Mouse (Mus musculus) liver, embryonic 16.5 days (tissue): ENCODE measurements around the gene Tomm34. TPM values are rescaled to one million over a fixed set of nuclear protein-coding genes. Genes with fewer than 3 reads are reported as not detected.

Source experiments
- ATAC-seq: fragments of 200-750 bp; cut with Nextera tagmentation; 2 replicates; pipeline ENCODE4 v1.8.0; 2017; ENCODE audit warnings: low read depth, mild to moderate bottlenecking, moderate number of reproducible peaks, moderate library complexity
- H3K27ac ChIP-seq: fragments of 300-500 bp; sonication (generic); 2 replicates; pipeline ENCODE4 v1.5.1; 2014; ENCODE audit warnings: mild to moderate bottlenecking, low read length
- H3K27me3 ChIP-seq: fragments of 300-500 bp; sonication (generic); 2 replicates; pipeline ENCODE4 v1.6.1; 2014; ENCODE audit warnings: low read depth, low read length, mixed read lengths; ENCODE audit not compliant: control insufficient read depth, insufficient read depth
- H3K36me3 ChIP-seq: fragments of 300-500 bp; sonication (generic); 2 replicates; pipeline ENCODE4 v1.6.1; 2014; ENCODE audit warnings: mild to moderate bottlenecking; ENCODE audit not compliant: control insufficient read depth, insufficient read depth
- H3K4me1 ChIP-seq: fragments of 300-500 bp; sonication (generic); 2 replicates; pipeline ENCODE4 v1.6.1; 2014; ENCODE audit warnings: low read depth, low read length, mixed read lengths; ENCODE audit not compliant: control insufficient read depth
- H3K4me2 ChIP-seq: fragments of 300-500 bp; sonication (generic); 2 replicates; pipeline ENCODE4 v1.6.1; 2014; ENCODE audit warnings: low read depth, low read length, mixed read lengths
- H3K4me3 ChIP-seq: fragments of 300-500 bp; sonication (generic); 2 replicates; pipeline ENCODE4 v1.5.1; 2014; ENCODE audit warnings: low read depth, mild to moderate bottlenecking, low read length
- H3K9ac ChIP-seq: fragments of 300-500 bp; sonication (generic); 2 replicates; pipeline ENCODE4 v1.6.1; 2014; ENCODE audit warnings: low read depth, low read length
- H3K9me3 ChIP-seq: fragments of 300-500 bp; sonication (generic); replicated peaks from 2 replicates; pipeline ENCODE4 v1.6.1; 2016; ENCODE audit warnings: low read length; ENCODE audit not compliant: control insufficient read depth
- WGBS: fragments of 180-500 bp; shearing (Covaris S2); extraction: QIAGEN DNeasy Blood & Tissue Kit; methylation state at CpG from one replicate; pipeline ENCODE4 v1.1.7; 2014; ENCODE audit not compliant: insufficient replicate concordance; 5-methylcytosine and 5-hydroxymethylcytosine counted together
- polyA plus RNA-seq: library from polyadenylated mRNA; unstranded; fragments of >200 nt; fragmentation: Nextera tagmentation; extraction: Ambion mirVana; gene quantifications from 2 replicates; pipeline ENCODE4 v1.2.1, GENCODE M21; 2015

Gene Tomm34
- polyA plus RNA-seq, 1 experiment from 2014 or later, result 16.9 TPM

DNA sequence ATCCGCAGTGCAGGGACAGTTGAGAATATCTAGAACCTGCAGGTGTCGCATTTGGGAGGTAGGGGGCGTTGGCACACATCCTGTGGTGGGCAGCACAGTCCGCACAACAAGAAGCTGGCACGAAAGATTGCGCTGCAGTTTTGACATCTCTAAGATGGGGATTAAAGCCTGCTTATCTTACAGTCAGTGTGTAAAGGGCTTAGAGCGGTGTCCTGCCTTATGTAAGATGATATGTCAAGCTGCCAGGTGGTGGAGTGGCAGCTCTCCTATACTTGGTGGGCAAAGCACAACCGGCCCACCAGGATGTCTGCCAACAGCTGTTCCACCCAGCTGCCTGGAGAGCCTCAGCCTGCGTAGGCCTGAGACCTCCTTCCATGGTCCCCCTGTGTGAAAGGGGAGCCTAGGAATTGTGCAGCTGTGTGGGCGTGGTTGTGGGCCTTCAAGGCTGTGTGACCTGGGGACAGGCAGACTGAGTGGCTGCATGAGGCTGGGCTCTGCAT is 34.4 kb downstream of the Tomm34 start:
- WGBS, result 23% methylated on average over 10 of the region's 10 CpGs
- ATAC-seq, result peak; percentile 22

DNA sequence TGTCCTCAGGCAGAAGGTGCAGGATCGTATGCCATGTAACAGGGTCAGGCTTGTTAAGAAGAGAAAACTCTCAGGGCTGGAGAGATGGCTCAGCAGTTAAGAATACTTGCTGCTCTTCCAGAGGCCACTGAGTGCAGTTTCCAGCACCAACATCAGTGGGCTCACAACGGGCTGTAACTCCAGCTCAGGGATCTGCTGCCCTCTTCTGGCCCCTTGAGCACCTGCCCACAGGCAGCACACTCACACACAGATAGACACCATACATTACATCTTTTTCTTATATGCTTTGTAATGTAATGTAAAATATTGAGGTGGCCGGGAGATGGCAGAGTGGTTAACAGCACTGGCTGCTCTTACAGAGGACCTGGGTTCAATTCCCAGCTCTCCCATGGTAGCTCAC is 38.0 kb downstream of the Tomm34 start:
- no peak overlapping the region for H3K27ac ChIP-seq
- no peaks in the 10 kb centered on the region for H3K4me1 ChIP-seq
- H3K9me3 ChIP-seq, result no peaks in the 10 kb centered on the region
- H3K27me3 ChIP-seq, result no peaks in the 10 kb centered on the region
- ATAC-seq, result no peak
- no peak overlapping the region for H3K9ac ChIP-seq
- no peak overlapping the region for H3K4me3 ChIP-seq
- H3K4me2 ChIP-seq, result no peak overlapping the region
- H3K36me3 ChIP-seq, result no peaks in the 10 kb centered on the region
- WGBS, result 62% methylated on average over 3 of the region's 3 CpGs

More for the DNA sequence above, 34.4 kb downstream of the Tomm34 start:
- H3K9me3 ChIP-seq, result no peaks in the 10 kb centered on the region
- H3K9ac ChIP-seq, result no peak overlapping the region
- no peaks in the 10 kb centered on the region for H3K27me3 ChIP-seq
- no peaks in the 10 kb centered on the region for H3K36me3 ChIP-seq
- H3K4me1 ChIP-seq, result no peaks in the 10 kb centered on the region
- H3K4me2 ChIP-seq, result no peak overlapping the region
- H3K4me3 ChIP-seq, result no peak overlapping the region
- no peak overlapping the region for H3K27ac ChIP-seq

DNA sequence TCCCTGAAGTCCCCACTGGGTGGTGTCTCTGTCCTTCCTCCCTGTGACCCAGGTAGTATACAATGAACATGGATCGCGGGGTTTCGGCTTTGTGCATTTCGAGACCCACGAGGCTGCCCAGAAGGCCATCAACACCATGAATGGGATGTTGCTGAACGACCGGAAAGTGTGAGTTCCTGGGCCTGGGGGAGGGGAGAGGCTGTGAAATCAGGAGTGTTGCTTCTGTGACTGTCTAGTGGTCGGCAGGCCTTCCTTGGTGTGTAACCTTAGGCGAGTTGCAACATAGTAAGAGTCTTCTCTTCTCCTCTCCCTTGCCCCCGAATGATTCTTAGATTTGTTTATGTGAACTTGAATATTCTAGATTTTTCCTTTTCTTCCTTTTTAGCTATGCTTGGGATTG is 39.8 kb downstream of the Tomm34 start:
- Histone ChIP-seq H3K4me2 (no peak overlapping the region), H3K27ac (no peak overlapping the region), H3K9ac (no peak overlapping the region), H3K27me3 (no peaks in the 10 kb centered on the region), H3K36me3 (no peaks in the 10 kb centered on the region), H3K4me3 (no peak overlapping the region), H3K4me1 (no peaks in the 10 kb centered on the region), H3K9me3 (no peaks in the 10 kb centered on the region)
- WGBS, result 57% methylated on average over 10 of the region's 10 CpGs
- ATAC-seq, result no peak

DNA sequence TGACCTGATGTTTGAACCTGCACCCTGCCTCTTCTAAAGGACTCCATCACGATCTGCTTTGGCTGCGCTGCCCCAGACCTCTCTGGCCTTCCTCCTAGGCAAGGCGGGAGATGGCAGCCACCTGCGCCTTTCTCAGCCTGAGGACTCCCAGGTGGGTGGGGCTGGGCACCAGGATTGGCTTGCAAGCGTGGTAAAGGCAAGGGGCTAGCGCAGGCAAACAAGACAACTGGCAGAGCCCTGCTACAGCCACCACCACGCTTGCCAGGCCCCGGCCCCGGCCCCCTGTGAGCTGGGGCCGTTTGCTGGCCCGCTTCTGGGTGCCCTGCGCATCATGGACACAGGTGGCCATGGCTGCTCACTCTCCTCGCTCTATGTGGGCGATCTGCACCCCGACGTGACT is 45.8 kb downstream of the Tomm34 start, which contains the start of gene Pabpc1l:
Pabpc1l (plus strand) TSS at position 301 of the 400 bp plus-strand sequence.
- H3K4me1 ChIP-seq, result no peaks in the 10 kb centered on the region
- H3K4me3 ChIP-seq, result no peak within 1 kb of the TSS
- no peaks in the 10 kb centered on the region for H3K36me3 ChIP-seq
- no peak for ATAC-seq
- H3K27ac ChIP-seq, result no peak within 1 kb of the TSS
- no peaks in the 10 kb centered on the region for H3K9me3 ChIP-seq
- H3K27me3 ChIP-seq, result no peaks in the 10 kb centered on the region
- H3K9ac ChIP-seq, result no peak within 1 kb of the TSS
- WGBS, result 75% methylated on average over 16 of the region's 16 CpGs
- H3K4me2 ChIP-seq, result no peak within 1 kb of the TSS

DNA sequence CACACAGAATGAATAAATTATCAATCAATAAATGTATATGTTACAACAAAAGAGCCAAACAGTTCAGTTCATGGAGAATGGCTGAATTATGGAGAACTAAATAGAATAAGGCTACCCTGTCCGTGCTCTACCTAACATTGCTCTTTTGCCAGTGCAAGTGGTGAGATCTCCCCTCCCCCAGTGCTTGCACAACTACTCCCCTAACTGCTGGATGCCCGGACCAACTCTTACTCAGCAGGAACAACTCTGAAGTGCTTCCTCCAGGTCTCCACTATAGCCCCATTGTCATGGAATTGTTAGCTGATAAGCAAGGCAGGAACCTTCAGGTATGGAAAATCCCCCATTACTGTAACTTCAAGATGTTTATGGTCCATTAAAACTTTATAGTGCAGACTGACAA is 48.9 kb downstream of the Tomm34 start:
- H3K27me3 ChIP-seq, result no peaks in the 10 kb centered on the region
- 26% methylated on average over 2 of the region's 2 CpGs for WGBS
- no peaks in the 10 kb centered on the region for H3K9me3 ChIP-seq
- no peaks in the 10 kb centered on the region for H3K4me1 ChIP-seq
- no peak for ATAC-seq
- no peak overlapping the region for H3K4me2 ChIP-seq
- H3K36me3 ChIP-seq, result peaks cover 9% of the 10 kb centered on the region
- H3K27ac ChIP-seq, result no peak overlapping the region
- H3K4me3 ChIP-seq, result no peak overlapping the region
- H3K9ac ChIP-seq, result no peak overlapping the region

DNA sequence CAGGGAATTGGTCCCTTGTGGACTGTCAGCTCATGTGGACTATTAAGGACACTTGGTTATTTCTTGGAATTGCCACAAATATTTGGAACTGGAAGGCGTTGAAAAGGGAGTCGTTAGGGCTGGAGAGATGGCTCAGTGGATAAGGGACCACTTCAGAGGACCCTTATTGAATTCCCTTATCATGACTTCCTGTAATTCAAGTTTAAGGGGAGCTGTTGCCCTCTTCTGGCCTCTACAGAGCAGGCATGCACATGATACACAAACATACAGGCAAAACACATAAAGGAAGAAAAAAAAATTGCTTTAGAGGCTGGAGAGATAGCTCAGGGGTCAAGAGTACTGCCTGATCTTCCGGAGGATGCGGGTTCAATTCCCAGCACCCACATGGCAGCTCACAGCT is 51.0 kb downstream of the Tomm34 start:
- 62% methylated on average over 4 of the region's 4 CpGs for WGBS
- peaks cover 29% of the 10 kb centered on the region for H3K36me3 ChIP-seq
- no peak overlapping the region for H3K27ac ChIP-seq
- no peak for ATAC-seq
- H3K4me3 ChIP-seq, result no peak overlapping the region
- no peaks in the 10 kb centered on the region for H3K4me1 ChIP-seq
- H3K27me3 ChIP-seq, result no peaks in the 10 kb centered on the region
- no peaks in the 10 kb centered on the region for H3K9me3 ChIP-seq
- H3K4me2 ChIP-seq, result no peak overlapping the region
- H3K9ac ChIP-seq, result no peak overlapping the region

DNA sequence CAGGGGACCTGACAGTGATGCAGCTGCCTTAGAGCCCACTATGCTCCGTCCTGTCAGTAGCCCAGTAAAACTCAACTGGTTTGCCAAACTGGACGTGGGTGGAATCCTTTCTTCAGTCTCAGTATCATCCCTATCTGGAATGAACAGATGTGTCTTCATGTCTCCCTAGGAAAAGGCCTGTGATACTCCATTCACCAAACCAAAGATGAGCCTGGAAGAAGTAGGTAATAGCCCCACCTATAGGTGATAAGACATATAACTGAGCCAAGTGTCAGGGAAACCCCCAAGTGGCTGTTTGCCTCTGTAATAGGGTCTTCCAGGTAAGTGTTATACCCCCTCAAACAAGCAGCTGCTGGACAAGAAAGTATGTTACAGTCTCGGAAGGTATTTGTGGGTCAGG is 52.1 kb downstream of the Tomm34 start:
- Histone ChIP-seq H3K27me3 (no peaks in the 10 kb centered on the region), H3K4me3 (no peak overlapping the region), H3K9ac (no peak overlapping the region), H3K4me1 (no peaks in the 10 kb centered on the region), H3K36me3 (peaks cover 36% of the 10 kb centered on the region), H3K27ac (no peak overlapping the region), H3K9me3 (no peaks in the 10 kb centered on the region), H3K4me2 (no peak overlapping the region)
- WGBS, result 62% methylated on average over 3 of the region's 3 CpGs
- no peak for ATAC-seq

DNA sequence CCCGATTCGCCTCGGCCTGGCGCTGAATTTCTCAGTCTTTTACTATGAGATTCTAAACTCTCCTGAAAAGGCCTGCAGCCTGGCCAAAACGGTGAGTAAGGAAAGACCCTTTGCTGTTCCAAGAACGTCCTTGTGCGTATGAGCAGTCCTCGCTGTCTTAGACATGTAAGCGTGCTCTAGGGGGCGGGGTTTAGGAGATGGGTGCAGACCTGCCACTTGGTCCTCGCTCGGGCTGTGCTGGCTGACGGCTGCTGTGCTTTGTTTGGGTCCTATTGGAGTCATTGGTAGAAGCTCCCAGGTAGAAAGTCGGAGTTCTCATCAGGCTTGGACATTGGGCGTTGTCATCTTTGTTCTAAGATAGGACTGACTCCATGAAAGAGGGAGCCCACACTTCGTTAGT is 55.7 kb downstream of the Tomm34 start:
- WGBS, result 83% methylated on average over 16 of the region's 16 CpGs
- no peak overlapping the region for H3K27ac ChIP-seq
- H3K4me1 ChIP-seq, result no peaks in the 10 kb centered on the region
- no peaks in the 10 kb centered on the region for H3K27me3 ChIP-seq
- peaks cover 47% of the 10 kb centered on the region for H3K36me3 ChIP-seq
- H3K4me2 ChIP-seq, result no peak overlapping the region
- no peaks in the 10 kb centered on the region for H3K9me3 ChIP-seq
- no peak overlapping the region for H3K4me3 ChIP-seq
- no peak overlapping the region for H3K9ac ChIP-seq
- ATAC-seq, result no peak

DNA sequence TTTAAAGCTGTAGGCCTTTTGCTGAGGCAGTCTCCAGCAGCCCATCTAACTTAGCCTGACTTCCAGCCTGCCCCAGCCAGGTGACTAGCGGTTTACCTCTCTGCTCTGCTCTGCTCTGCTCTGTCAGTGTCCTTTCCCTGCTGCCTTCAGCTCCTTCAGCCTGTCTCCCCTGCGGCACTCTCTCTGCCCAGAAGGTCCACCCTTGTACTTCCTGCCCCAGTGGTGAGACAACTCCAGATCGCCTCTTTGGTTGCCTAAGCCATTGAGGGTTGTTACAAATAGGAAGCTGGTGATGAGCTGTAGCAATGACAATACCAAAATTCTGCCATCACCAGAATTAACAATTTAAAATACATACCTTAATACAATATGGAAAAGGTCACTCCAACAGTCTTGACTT is 60.0 kb downstream of the Tomm34 start:
- H3K4me3 ChIP-seq, result no peak overlapping the region
- H3K27ac ChIP-seq, result no peak overlapping the region
- H3K9ac ChIP-seq, result no peak overlapping the region
- no peak overlapping the region for H3K4me2 ChIP-seq
- peaks cover 14% of the 10 kb centered on the region for H3K4me1 ChIP-seq
- H3K36me3 ChIP-seq, result peaks cover 27% of the 10 kb centered on the region
- ATAC-seq, result no peak
- H3K9me3 ChIP-seq, result no peaks in the 10 kb centered on the region
- no peaks in the 10 kb centered on the region for H3K27me3 ChIP-seq
- WGBS, result 64% methylated on average over 3 of the region's 3 CpGs
